Mouse (Mus musculus) spleen, adult 12 weeks (tissue): ENCODE results near the gene Itga3.

Experiments
- DNase-seq: peaks from one replicate; pipeline ENCODE4 v3.0.0; 2022; ENCODE audit warnings: low spot score

Itga3 gene

GRCm38 (mm10) chr11:95076536-95077111 lies at the start of gene Itga3:
Gene Itga3 (minus strand): TSS chr11:95076801.
- no peak for DNase-seq

GRCm38 (mm10) chr11:95125366-95125948 lies 48.9 kb upstream of the Itga3 start:
- no peak for DNase-seq

DNA sequence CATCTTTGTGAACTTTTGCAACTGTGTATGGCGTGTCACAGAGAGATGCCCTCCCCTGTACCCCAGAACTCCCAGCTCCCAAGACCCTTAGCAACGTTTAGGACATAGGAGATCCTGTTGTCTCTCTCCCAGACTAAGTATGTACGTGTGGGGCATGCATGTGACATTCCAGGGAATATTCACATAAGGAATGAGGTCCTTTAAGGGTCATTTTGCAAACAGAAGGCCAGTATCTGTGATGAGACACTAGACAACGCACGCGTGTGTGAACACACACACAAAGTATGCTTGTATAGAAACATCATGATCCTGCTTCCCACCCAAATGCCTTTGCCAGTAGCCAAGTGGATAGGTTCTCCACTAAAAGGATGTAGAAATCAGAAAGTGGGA lies 45.5 kb upstream of the Itga3 start:
- no peak for DNase-seq

GRCm38 (mm10) chr11:95121161-95122099 lies 44.8 kb upstream of the Itga3 start:
- DNase-seq, result no peak

DNA sequence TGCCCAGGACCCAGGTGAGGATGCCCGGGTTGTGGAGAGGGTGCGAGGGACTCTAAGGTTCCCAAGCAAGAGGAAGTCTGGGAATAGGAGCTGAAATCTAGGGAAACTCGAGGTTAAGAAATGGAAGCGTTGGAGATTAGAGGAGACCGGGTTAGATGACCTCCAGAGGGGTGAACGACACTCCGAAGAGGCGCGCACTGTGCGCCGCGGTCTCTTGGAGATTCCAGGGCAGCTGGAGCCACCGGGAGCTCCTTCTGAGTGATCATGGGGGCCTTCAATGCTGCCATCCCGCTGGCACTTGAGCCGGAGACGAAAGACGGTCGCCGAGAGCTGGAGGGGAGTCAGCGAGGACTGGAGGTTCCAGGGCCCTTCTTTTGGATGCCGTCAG lies 44.0 kb upstream of the Itga3 start:
- no peak for DNase-seq

DNA sequence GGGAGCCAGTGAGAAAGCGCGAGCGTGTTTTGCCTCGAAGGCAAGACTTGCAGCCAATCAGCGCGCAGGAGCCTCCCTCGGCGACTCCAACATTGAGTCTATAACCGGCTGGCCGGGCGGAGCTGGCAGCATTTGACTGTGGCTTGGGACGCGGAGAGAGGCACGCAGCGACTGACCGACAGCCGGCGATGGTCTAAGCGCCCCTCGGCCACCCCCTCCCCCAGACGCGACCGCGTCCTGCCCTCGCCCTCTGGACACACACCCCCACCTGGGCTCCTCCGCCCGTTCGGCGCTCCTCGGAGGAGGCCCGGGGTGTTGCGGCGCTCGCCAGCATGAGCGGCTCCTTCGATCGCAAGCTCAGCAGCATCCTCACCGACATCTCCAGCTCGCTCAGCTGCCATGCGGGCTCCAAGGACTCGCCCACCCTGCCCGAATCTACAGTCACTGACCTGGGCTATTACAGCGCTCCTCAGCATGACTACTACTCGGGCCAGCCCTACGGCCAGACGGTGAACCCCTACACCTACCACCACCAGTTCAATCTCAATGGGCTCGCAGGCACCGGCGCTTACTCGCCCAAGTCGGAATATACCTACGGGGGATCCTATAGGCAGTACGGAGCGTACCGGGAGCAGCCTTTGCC lies 43.5 kb upstream of the Itga3 start, which contains the start of gene Dlx3:
TSS of gene Dlx3 (plus strand) at position 130 of the 643 bp plus-strand sequence.
- DNase-seq, result no peak

GRCm38 (mm10) chr11:95118505-95118904 lies 41.9 kb upstream of the Itga3 start:
- DNase-seq, result no peak

GRCm38 (mm10) chr11:95117030-95117429 lies 40.4 kb upstream of the Itga3 start:
- peak; percentile 21 for DNase-seq

- DNase-seq, result no peak
Observed at GRCm38 (mm10) chr11:95110081-95110480, 33.5 kb upstream of the Itga3 start.

- DNase-seq, result no peak
Observed at GRCm38 (mm10) chr11:95109000-95109399, 32.4 kb upstream of the Itga3 start.

- DNase-seq, result peak; percentile 36
Observed at GRCm38 (mm10) chr11:95106440-95107236, 30.0 kb upstream of the Itga3 start.

DNA sequence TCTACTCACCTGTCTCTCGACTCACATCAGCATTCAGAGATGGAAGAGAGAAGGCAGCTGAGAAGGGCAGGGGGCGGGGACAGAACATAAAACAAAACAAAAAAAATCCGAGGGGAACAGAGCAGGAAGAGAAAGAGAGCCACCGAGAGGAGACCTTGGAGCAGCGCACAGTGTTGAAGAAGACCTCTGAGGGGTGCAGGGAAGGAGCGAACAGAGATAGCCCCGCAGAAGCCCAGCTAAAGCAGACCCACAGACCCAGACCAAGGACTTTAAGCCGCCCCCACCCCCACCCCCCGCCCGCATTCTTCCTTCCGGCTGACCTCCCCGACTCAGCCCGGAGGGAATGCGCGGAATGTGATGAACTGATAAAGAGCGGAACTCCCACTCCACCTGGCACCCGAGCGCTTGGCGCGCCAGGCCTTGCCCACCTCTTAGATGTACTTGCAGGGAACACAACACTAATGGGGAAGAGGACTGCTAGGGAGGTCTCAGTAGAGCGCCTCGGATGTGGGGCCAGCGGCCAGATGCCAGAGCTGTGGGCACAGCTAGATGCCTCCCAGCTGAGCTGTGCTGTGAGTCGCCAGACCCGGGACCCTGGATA lies 28.8 kb upstream of the Itga3 start:
- DNase-seq, result no peak

DNA sequence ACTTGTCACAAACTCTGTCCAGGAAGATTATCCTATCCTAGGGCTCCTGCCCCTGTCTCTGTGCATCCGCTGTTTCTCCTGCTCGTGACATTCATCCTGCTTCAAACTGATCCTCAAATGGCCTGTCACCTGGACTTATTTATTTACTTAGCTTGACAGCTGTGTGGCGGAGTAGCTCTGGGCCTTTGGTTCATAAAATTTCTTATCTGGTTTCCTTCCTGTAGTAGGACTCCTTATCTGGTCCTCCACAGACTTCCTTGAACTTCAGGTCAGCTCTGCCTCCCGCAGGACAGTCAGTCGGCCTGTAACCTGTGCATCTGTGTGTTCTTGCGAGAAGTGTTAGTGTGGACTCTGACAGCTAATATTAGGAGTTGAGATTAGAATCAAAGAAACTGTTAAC lies 27.7 kb upstream of the Itga3 start:
- no peak for DNase-seq

GRCm38 (mm10) chr11:95102161-95102904 lies 25.7 kb upstream of the Itga3 start:
- no peak for DNase-seq

- no peak for DNase-seq
Observed at GRCm38 (mm10) chr11:95101071-95101788, 24.6 kb upstream of the Itga3 start.

DNA sequence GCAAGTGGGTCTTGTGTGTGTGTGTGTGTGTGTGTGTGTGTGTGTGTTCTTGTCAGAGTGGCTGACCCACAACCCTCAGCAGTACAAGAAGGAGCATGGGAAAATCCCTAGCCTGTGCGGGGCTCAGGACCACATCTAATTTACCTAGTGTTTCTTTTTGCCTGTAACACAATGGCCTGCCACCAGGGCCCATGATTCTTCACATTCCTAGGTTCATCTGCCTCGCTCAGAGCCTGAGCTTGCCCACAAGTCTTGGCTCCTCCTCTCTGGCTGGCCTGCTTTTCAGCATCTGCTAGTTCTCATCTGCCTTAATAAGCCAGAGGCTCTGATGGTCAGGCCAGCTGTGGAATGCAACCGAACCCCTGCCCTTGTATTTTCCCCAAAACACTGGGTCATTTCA lies 23.8 kb upstream of the Itga3 start:
- no peak for DNase-seq

DNA sequence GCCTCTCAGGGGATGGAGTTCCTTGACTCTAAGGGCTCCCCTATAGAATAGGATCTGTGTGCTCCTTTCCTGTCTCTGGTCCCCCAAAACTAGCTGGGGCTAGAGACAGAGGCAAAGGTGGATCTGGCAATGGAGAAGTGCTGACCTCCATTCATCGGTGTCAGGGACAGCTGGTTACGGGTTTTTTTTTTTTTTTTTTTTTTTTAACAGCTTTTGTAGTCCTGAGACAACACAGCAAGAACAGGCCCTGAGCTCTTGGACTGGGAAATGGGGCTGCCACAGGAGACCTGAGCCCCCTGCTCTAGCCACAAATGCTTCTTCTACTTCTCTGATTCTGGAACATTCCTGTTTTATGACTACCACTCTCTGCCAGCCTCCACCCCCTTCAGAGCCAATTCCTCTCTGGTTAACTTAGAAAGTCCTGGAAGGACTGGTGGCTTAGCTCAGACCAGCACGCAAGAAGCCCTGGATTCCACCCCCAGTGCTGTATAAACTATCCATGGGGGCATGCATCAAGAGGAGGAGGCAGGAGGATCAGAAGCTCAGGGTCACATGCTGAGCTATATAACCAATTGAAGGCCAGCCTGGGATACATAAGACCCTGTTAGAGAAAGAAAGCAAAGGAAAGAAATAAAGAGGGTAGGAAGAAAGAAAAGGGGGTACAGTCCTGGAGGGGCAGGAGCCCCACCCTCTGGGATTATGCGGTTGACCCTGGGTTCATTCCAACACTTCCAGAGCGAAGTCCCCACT lies 21.9 kb upstream of the Itga3 start:
- DNase-seq, result no peak

DNA sequence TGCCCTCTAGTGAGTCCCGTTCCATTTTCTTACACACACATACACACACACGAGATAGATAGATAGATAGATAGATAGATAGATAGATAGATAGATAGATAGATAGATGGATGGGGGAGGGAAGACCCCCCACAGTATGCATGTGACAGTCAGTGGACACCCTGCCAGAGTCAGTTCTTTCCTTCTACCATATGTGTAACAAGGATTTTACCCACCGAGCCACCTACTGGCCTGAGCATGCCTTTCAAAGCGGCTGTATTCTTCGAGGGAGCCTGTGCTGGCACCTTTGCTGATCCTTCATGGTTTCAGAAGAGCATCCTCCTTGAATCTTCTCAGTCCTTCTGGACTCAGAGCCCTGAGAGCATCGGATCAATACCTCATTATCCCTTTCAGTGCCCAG lies 21.3 kb upstream of the Itga3 start:
- no peak for DNase-seq
